Mouse (Mus musculus) bone marrow, adult 2 months (tissue): ENCODE results near the gene Ssbp3.

Experiments
- CTCF ChIP-seq: fragments of 200-500 bp; IDR thresholded peaks from 2 replicates; pipeline ENCODE4 v1.5.1; 2011; ENCODE audit warnings: low read length, control low read depth; ENCODE audit not compliant: control insufficient read depth, insufficient read depth
- POLR2A ChIP-seq: fragments of 200-500 bp; IDR thresholded peaks from 2 replicates; pipeline ENCODE4 v1.6.1; 2011; ENCODE audit warnings: low read depth, mild to moderate bottlenecking, control low read depth, low read length, borderline replicate concordance; ENCODE audit not compliant: control insufficient read depth

DNA sequence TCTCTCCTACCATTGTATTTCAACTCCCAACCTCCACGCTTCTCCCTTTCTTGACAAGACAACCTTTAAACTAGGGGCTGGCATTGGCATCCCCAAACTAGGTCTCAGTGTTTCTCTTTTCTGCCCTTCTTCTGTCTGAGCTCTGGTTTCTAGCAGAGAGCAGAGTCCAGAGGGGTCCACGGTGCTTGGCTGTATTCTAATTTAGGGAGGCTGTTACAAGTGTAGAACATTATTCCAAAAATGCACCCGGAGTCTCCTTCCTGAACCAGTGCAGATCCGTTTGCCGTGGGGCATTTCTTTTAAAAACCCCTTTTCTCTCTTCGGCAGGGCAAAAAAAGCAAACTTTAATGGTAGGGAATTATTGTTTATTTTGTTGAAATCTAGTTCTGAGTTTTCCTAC, 704 bp upstream of the Ssbp3 start:
- no peak for TF ChIP-seq CTCF
- no peak for TF ChIP-seq POLR2A
